Mouse (Mus musculus): ENCODE measurements at regions not wholly inside any gene's neighbourhood (a gene's known extent, or its start where the extent isn't known, plus 50 kb on each side); places are given as distances from the start of the nearest gene placed in this dataset.
"Not testable (repeated sequence)": the region's sequence is repeated elsewhere in the genome, so short reads cannot be mapped to it uniquely, and the experiment has no call there.

- peak; percentile 4 for DNase-seq
These were observed 1043.3 kb upstream of the Cntnap5a start for GRCm38 (mm10) chr1:114641215-114641614.

- DNase-seq: not testable (repeated sequence)
These were observed 1042.7 kb upstream of the Cntnap5a start for GRCm38 (mm10) chr1:114641854-114642253.

GRCm38 (mm10) chr1:114673954-114674353 is 1010.6 kb upstream of the Cntnap5a start:
- no peak for DNase-seq

- no peak for DNase-seq
These were observed 1003.3 kb upstream of the Cntnap5a start for GRCm38 (mm10) chr1:114681258-114681657.

- DNase-seq: no peak
These were observed 963.4 kb upstream of the Cntnap5a start for GRCm38 (mm10) chr1:114721142-114721541.

- DNase-seq: no peak
These were observed 955.4 kb upstream of the Cntnap5a start for GRCm38 (mm10) chr1:114729167-114729566.

Data from cerebellum, adult 9-11 months (tissue).